Mouse (Mus musculus) thymus, adult 2 months (tissue): ENCODE results near the gene Mad1l1.

ENCODE experiments used
- CTCF ChIP-seq: fragments of 200-500 bp; IDR thresholded peaks from 2 replicates; pipeline ENCODE4 v1.5.1; 2012; ENCODE audit warnings: mild to moderate bottlenecking, control low read depth, low read length, moderate library complexity, borderline replicate concordance; ENCODE audit not compliant: control insufficient read depth, poor library complexity, insufficient read depth; ENCODE audit errors: extremely low read depth
- POLR2A ChIP-seq: fragments of 200-500 bp; IDR thresholded peaks from 2 replicates; pipeline ENCODE4 v1.6.1; 2012; ENCODE audit warnings: mild to moderate bottlenecking, low read length, control low read depth, moderate library complexity; ENCODE audit not compliant: control insufficient read depth, poor library complexity, insufficient read depth; ENCODE audit errors: extremely low read depth

DNA sequence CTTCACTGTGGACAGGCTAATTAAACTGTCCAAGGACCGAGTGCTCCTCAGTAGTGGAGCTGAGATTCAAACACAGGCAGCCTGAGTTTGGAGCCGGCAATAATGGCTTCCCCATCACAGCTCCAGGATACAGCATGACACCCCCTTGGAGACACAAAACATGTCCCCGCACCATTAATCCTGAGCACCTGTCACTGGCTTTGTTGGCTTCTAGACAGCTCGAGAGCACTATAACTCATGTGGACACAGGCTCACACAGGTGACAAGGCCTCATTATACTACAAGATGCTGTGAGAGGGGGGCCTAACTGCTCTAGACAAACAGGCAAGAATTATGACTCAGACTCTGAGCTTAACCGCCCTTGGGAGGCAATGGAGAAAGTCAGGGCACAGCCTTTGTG, 66.1 kb downstream of the Mad1l1 start:
- TF ChIP-seq CTCF = no peak
- no peak for TF ChIP-seq POLR2A
